Mouse (Mus musculus): ENCODE results near the gene Eipr1. TPM values are rescaled to one million over a fixed set of nuclear protein-coding genes. Genes with fewer than 3 reads are reported as not detected.
"Not testable (repeated sequence)": the region's sequence is repeated elsewhere in the genome, so short reads cannot be mapped to it uniquely, and the experiment has no call there.

The Eipr1 gene
- total RNA-seq, 2 experiments from 2014 or later = 13.5 to 19.7 TPM

DNA sequence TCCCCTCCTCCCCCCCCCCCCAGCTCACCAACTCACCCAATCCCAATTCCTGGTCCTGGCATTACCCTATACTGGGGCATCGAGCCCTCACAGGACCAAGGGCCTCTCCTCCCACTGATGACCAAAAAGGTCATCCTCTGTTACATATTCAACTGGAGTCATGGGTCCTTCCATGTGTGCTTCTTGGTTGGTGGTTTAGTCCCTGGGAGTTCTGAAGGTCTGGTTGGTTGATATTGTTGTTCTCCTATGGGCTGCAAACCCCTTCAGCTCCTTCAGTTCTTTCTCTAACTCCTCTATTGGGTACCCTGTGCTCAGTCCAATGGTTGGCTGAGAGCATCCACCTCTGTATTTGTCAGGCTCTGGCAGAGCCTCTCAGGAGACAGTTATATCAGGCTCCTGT, 162.5 kb downstream of the Eipr1 start:
- not testable (repeated sequence) for ATAC-seq (replicated peaks; ENCODE audit: low FRiP score, poor library complexity, severe bottlenecking)

Other genes with a start within 250 kb of the Eipr1 start
- gene Dcdc2c, start 199.4 kb upstream of the Eipr1 start, total RNA-seq (2015; ENCODE audit: low replicate concordance) = not detected in 2 replicates
- gene Dcdc2c, start 199.4 kb upstream of the Eipr1 start, total RNA-seq (2017; ENCODE audit: low replicate concordance) = not detected in 2 replicates
- gene Allc, start 169.3 kb upstream of the Eipr1 start, total RNA-seq (2015; ENCODE audit: low replicate concordance) = not detected in 2 replicates
- gene Allc, start 169.3 kb upstream of the Eipr1 start, total RNA-seq (2017; ENCODE audit: low replicate concordance) = not detected in 2 replicates
- not detected in 2 replicates for gene Colec11, start 128.4 kb upstream of the Eipr1 start, total RNA-seq (2015; ENCODE audit: low replicate concordance)
- gene Colec11, start 128.4 kb upstream of the Eipr1 start, total RNA-seq (2017; ENCODE audit: low replicate concordance) = not detected in 2 replicates
- 586 and 840 TPM in 2 replicates for gene Rps7, start 115.8 kb upstream of the Eipr1 start, total RNA-seq (2015; ENCODE audit: low replicate concordance)
- gene Rps7, start 115.8 kb upstream of the Eipr1 start, total RNA-seq (2017; ENCODE audit: low replicate concordance) = 645 and 703 TPM in 2 replicates
- 8.8 and 11.9 TPM in 2 replicates for gene Rnaseh1, start 102.2 kb upstream of the Eipr1 start, total RNA-seq (2015; ENCODE audit: low replicate concordance)
- 3.6 and 10.4 TPM in 2 replicates for gene Rnaseh1, start 102.2 kb upstream of the Eipr1 start, total RNA-seq (2017; ENCODE audit: low replicate concordance)
- 11.5 and 14.7 TPM in 2 replicates for gene Adi1, start 76.6 kb upstream of the Eipr1 start, total RNA-seq (2015; ENCODE audit: low replicate concordance)
- 3.1 and 7.7 TPM in 2 replicates for gene Adi1, start 76.6 kb upstream of the Eipr1 start, total RNA-seq (2017; ENCODE audit: low replicate concordance)
- 22.3 and 29.8 TPM in 2 replicates for gene Trappc12, start 1.3 kb upstream of the Eipr1 start, total RNA-seq (2015; ENCODE audit: low replicate concordance)
- gene Trappc12, start 1.3 kb upstream of the Eipr1 start, total RNA-seq (2017; ENCODE audit: low replicate concordance) = 17.1 and 25.2 TPM in 2 replicates